Mouse (Mus musculus) midbrain, embryonic 11.5 days (tissue): ENCODE measurements around the gene Oxld1. TPM values are rescaled to one million over a fixed set of nuclear protein-coding genes. Genes with fewer than 3 reads are reported as not detected.
A peak's percentile ranks its signal among the peaks of the same experiment; 100 is the strongest.

Experiments
- ATAC-seq: fragments of 200-750 bp; cut with Nextera tagmentation; 2 replicates; pipeline ENCODE4 v1.8.0; 2017; ENCODE audit warnings: moderate TSS enrichment, moderate library complexity; ENCODE audit not compliant: low FRiP score
- DNase-seq: peaks from one replicate; pipeline ENCODE4 v3.0.0; 2015; ENCODE audit warnings: low spot score; ENCODE audit errors: missing footprints
- H3K27ac ChIP-seq: fragments of 300-500 bp; sonication (generic); 2 replicates; pipeline ENCODE4 v1.5.1; 2014; ENCODE audit warnings: low read depth, low read length
- H3K27me3 ChIP-seq: fragments of 300-500 bp; sonication (generic); 2 replicates; pipeline ENCODE4 v1.6.1; 2014; ENCODE audit warnings: mild to moderate bottlenecking, low read length, moderate library complexity, mixed read lengths; ENCODE audit not compliant: control insufficient read depth, insufficient read depth
- H3K36me3 ChIP-seq: fragments of 300-500 bp; sonication (generic); 2 replicates; pipeline ENCODE4 v1.6.1; 2014; ENCODE audit warnings: mild to moderate bottlenecking, low read length, moderate library complexity, mixed read lengths; ENCODE audit not compliant: control insufficient read depth, insufficient read depth
- H3K4me1 ChIP-seq: fragments of 300-500 bp; sonication (generic); 2 replicates; pipeline ENCODE4 v1.6.1; 2014; ENCODE audit warnings: low read length; ENCODE audit not compliant: control insufficient read depth, insufficient read depth
- H3K4me2 ChIP-seq: fragments of 300-500 bp; sonication (generic); 2 replicates; pipeline ENCODE4 v1.6.1; 2014; ENCODE audit warnings: mild to moderate bottlenecking, moderate library complexity
- H3K4me3 ChIP-seq: fragments of 300-500 bp; sonication (generic); 2 replicates; pipeline ENCODE4 v1.5.1; 2014; ENCODE audit warnings: low read depth, low read length
- H3K9ac ChIP-seq: fragments of 300-500 bp; sonication (generic); 2 replicates; pipeline ENCODE4 v1.6.1; 2014; ENCODE audit warnings: low read length
- H3K9me3 ChIP-seq: fragments of 300-500 bp; sonication (generic); 2 replicates; pipeline ENCODE4 v1.6.1; 2016; ENCODE audit warnings: low read length; ENCODE audit not compliant: control insufficient read depth
- WGBS: fragments of 180-500 bp; shearing (Covaris S2); extraction: QIAGEN DNeasy Blood & Tissue Kit; methylation state at CpG from one replicate; pipeline ENCODE4 v1.1.7; 2014; 5-methylcytosine and 5-hydroxymethylcytosine counted together
- polyA plus RNA-seq: library from polyadenylated mRNA; unstranded; fragments of >200 nt; fragmentation: Nextera tagmentation; extraction: Ambion mirVana; gene quantifications from 2 replicates; pipeline ENCODE4 v1.2.1, GENCODE M21; 2014

Gene Oxld1
- polyA plus RNA-seq, 1 experiment from 2014 or later: 10.4 TPM

GRCm38 (mm10) chr11:120463536-120463935 lies 5.7 kb upstream of the Oxld1 start:
- Histone ChIP-seq H3K4me1 (peaks cover 18% of the 10 kb centered on the region), H3K9ac (no peak overlapping the region), H3K4me3 (no peak overlapping the region), H3K27ac (no peak overlapping the region), H3K9me3 (no peaks in the 10 kb centered on the region), H3K4me2 (no peak overlapping the region), H3K36me3 (peaks cover 12% of the 10 kb centered on the region), H3K27me3 (no peaks in the 10 kb centered on the region)
- 94% methylated on average over 2 of the region's 2 CpGs for WGBS
- no peak for DNase-seq
- ATAC-seq: no peak

DNA sequence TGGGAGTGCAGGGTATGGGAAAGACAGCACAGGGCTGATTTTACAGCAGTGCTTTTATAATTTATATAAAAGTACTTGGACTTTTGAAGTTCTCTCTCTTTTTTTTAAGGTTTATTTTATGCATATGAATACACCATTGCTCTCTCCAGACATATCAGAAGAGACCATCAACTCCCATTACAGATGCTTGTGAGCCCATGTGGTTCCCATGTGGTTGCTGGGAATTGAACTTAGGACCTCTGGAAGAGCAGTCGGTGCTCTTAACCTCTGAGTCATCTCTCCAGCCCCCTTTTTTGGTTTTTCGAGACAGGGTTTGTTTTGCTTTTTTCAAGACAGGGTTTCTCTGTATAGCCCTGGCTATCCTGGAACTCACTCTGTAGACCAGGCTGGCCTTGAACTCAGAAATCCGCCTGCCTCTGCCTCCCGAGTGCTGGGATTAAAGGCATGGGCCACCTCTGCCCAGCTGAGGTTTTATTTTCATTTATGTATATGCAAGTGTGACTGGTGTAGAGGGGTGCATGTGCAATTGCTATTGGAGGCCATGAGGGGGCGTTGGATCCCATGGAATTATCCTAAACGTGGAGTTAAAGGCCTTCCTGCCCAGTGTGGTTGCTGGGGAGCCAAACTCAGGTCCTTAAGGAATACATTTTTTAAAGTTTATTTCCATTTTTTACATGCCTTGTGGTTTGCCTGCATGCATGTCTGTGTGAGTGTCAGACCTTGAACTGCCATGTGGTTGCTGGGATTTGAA lies 1.2 kb upstream of the Oxld1 start:
- Histone ChIP-seq H3K27me3 (no peaks in the 10 kb centered on the region), H3K9ac (peak overlapping the region; percentile 96), H3K36me3 (peaks cover 12% of the 10 kb centered on the region), H3K4me1 (peaks cover 5% of the 10 kb centered on the region), H3K9me3 (no peaks in the 10 kb centered on the region), H3K4me2 (peak overlapping the region; percentile 89), H3K4me3 (peak overlapping the region; percentile 82), H3K27ac (no peak overlapping the region)
- no peak for DNase-seq
- WGBS: 71% methylated on average over 6 of the region's 6 CpGs
- ATAC-seq: no peak

DNA sequence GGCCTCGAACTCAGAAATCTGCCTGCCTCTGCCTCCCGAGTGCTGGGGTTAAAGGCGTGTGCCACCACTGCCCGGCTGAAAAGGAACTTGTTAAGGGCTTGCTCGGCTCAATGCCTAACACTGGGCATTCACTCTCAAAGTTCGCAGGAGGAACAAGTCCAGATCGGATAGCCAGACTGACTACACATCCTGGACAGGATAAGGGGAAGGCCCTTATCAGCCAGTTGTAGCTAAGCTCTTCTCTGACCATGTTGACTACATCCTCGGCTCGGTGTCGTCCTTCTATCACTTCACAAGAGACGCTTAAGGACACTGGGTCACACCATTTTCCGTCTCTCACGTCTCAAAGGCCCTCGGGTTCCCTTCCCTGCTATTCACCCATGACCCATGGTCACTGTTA lies 498 bp downstream of the Oxld1 start:
- 41% methylated on average over 14 of the region's 14 CpGs for WGBS

DNA sequence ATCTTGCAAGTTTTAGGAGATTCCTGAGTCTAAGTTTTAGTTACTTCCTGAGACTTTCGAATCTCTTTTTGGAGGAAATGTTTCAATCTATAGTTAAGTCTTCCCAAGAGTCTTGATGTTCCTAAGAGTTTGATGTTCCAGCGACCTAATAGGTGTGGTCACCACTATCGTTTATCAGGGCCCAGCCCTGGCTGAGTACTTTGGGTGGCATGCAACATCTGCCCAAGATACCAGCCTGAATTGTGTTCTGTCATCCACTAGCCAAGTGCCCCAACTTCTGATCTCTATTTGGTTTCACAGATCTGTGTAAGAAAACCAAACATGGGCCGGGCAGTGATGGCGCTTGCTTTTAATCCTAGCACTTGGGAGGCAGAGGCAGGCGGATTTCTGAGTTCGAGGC lies 2.5 kb downstream of the Oxld1 start:
- DNase-seq (no peak), ATAC-seq (no peak)
- Histone ChIP-seq H3K4me3 (no peak overlapping the region), H3K4me1 (peaks cover 5% of the 10 kb centered on the region), H3K36me3 (0 out of 2 replicates have a peak, but pooled peaks cover 4% of the 10 kb centered on the region), H3K27me3 (no peaks in the 10 kb centered on the region), H3K9me3 (no peaks in the 10 kb centered on the region), H3K4me2 (no peak overlapping the region), H3K9ac (no peak overlapping the region), H3K27ac (no peak overlapping the region)
- WGBS: 94% methylated on average over 7 of the region's 7 CpGs

More for the DNA sequence above, 498 bp downstream of the Oxld1 start:
- H3K36me3 ChIP-seq: peaks cover 11% of the 10 kb centered on the region
- H3K9me3 ChIP-seq: no peaks in the 10 kb centered on the region
- H3K27me3 ChIP-seq: no peaks in the 10 kb centered on the region
- peaks cover 5% of the 10 kb centered on the region for H3K4me1 ChIP-seq
- peak overlapping the region; percentile 89 for H3K4me2 ChIP-seq
- DNase-seq (no peak), ATAC-seq (no peak; the same call in 1 of the 2 replicates)
- H3K27ac ChIP-seq: peak overlapping the region; percentile 47; the same call in 1 of the 2 replicates
- peak overlapping the region; percentile 96 for H3K9ac ChIP-seq
- peak overlapping the region; percentile 82 for H3K4me3 ChIP-seq

DNA sequence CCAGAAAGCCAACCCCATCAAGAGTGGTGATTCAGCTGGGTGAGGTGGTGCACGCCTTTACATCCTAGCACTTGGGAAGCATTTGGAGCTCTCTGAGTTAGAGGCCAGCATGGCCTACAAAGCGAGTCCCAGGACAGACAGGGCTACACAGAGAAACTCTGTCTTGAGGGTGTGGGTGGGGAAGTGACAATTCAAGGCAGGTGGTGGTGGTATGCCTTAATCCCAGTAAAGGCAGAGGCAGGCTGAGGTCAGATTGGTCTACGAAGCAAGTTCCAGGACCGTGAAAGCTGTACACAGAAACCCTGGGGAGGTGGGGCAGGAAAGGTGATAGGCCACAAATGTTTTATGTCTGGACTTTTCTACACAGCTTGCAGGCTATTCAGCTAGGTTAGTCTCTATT lies 2.9 kb downstream of the Oxld1 start:
- Histone ChIP-seq H3K27me3 (no peaks in the 10 kb centered on the region), H3K36me3 (0 out of 2 replicates have a peak, but pooled peaks cover 4% of the 10 kb centered on the region), H3K4me1 (peaks cover 5% of the 10 kb centered on the region), H3K4me2 (no peak overlapping the region), H3K9me3 (no peaks in the 10 kb centered on the region), H3K9ac (no peak overlapping the region), H3K27ac (no peak overlapping the region), H3K4me3 (no peak overlapping the region)
- 89% methylated on average over 4 of the region's 4 CpGs for WGBS
- DNase-seq (no peak), ATAC-seq (no peak)

DNA sequence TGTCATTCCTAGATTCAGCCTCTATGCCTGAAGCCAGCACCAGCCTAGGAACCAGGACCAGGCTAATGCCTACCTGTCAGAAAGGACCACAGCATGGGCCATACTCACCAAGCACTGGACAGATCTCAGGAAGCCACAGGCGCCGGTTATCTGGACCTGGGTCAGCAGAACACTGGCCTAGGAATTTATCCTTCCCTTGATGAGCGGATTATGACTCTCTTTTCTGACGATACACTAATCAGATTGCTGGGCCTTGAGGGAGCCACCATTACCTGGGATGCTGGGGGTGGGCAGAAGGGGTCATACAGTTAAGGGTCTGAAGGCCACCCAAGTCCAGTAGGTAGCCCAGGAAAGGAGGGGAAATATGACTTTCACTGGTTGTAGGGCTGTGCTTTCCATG lies 4.6 kb downstream of the Oxld1 start, which contains the start of gene Pde6g:
Gene Pde6g (minus strand): TSS at position 195 of the 400 bp plus-strand sequence.
- Histone ChIP-seq H3K36me3 (no peaks in the 10 kb centered on the region), H3K27me3 (no peaks in the 10 kb centered on the region), H3K27ac (no peak within 1 kb of the TSS), H3K9me3 (no peaks in the 10 kb centered on the region), H3K4me3 (no peak within 1 kb of the TSS), H3K4me2 (no peak within 1 kb of the TSS), H3K4me1 (no peaks in the 10 kb centered on the region), H3K9ac (no peak within 1 kb of the TSS; the same call in 1 of the 2 replicates)
- DNase-seq (no peak), ATAC-seq (no peak)
- 88% methylated on average over 4 of the region's 4 CpGs for WGBS

DNA sequence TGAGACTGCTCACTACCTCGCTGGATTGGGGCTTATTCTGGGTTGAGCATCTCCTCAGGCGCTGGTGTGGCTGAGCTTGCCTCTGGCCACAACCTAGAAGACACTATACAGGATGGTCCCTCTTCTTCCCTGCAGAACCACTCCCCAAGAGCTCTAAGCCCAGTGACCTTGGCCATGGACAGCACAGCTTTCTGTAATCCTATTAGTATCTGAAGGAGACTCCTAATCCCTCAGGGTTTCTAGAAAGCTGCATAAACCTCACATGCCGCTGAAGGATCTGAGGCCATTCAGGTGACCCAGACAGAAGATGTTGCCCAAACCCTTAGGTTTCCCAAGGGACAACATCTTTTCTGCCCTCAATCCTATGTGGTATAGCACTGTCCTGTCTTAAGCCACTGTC lies 5.6 kb downstream of the Oxld1 start:
- Histone ChIP-seq H3K4me2 (no peak overlapping the region), H3K36me3 (no peaks in the 10 kb centered on the region), H3K27me3 (no peaks in the 10 kb centered on the region), H3K9me3 (no peaks in the 10 kb centered on the region), H3K4me3 (no peak overlapping the region), H3K27ac (no peak overlapping the region), H3K9ac (no peak overlapping the region; the same call in 1 of the 2 replicates), H3K4me1 (no peaks in the 10 kb centered on the region)
- no peak for ATAC-seq
- 61% methylated on average over 3 of the region's 3 CpGs for WGBS
- DNase-seq: no peak

GRCm38 (mm10) chr11:120447179-120447578 lies 10.7 kb downstream of the Oxld1 start:
- no peaks in the 10 kb centered on the region for H3K9me3 ChIP-seq
- H3K4me1 ChIP-seq: no peaks in the 10 kb centered on the region
- DNase-seq (no peak), ATAC-seq (no peak)
- no peaks in the 10 kb centered on the region for H3K27me3 ChIP-seq
- H3K4me2 ChIP-seq: no peak overlapping the region
- H3K27ac ChIP-seq: no peak overlapping the region
- no peaks in the 10 kb centered on the region for H3K36me3 ChIP-seq
- WGBS: 82% methylated on average over 7 of the region's 7 CpGs
- no peak overlapping the region for H3K4me3 ChIP-seq
- H3K9ac ChIP-seq: no peak overlapping the region

DNA sequence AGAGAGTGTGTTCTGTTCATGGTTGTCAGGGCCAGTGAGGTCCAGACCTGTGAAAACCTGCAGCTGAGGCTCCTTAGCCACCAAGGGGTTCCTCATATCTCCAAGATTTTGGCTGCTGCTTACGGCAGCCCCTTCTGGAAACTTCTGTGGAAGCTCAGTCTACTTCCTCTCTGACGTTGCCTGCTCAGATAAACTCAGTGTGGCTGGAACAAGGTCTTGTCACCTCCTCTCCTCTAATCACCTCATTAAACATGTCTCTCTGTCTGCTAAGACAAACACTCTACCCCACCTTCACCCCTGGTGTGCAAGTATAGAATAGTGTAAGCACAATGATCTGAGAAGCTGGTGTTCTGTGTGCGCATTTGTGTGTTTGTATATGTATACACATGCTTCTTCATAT lies 12.4 kb downstream of the Oxld1 start:
- ATAC-seq: no peak
- WGBS: 87% methylated on average over 3 of the region's 3 CpGs

More for the DNA sequence above, 12.4 kb downstream of the Oxld1 start:
- H3K9me3 ChIP-seq: no peaks in the 10 kb centered on the region
- H3K4me1 ChIP-seq: no peaks in the 10 kb centered on the region
- H3K4me3 ChIP-seq: no peak overlapping the region
- H3K9ac ChIP-seq: no peak overlapping the region
- no peak overlapping the region for H3K4me2 ChIP-seq
- no peak overlapping the region for H3K27ac ChIP-seq
- H3K27me3 ChIP-seq: no peaks in the 10 kb centered on the region
- no peaks in the 10 kb centered on the region for H3K36me3 ChIP-seq
- DNase-seq: no peak
